Mouse (Mus musculus): ENCODE results near the gene Ube2n.

DNA sequence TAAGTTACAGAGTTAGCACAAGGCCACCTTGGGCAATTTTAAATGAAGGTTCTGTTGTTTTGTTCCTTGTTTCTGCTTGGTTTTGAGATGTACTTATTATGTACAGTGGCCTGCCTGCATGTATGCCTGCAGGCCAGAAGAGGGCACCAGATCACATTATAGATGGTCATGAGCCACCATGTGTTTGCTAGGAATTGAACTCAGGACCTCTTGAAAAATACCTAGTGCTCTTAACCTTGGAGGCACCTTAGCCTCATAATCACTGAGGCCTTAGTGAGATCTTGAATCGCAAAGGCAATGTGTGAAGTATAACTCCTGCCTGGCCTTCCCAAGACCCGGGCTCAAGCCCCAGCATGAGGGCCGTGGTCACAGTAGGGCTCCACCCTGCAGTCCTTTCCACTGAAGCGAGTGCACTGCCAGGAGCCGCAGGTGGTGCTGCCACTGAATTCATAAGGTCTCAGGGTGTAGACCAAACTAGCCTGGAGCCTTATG lies 42.4 kb downstream of the Ube2n start:
- TF ChIP-seq MYC (IDR thresholded peaks at IDR 0.05; ENCODE audit: low read depth, low read length) (peak; percentile 67; the same call in 1 of the 2 replicates), CHD2 (IDR thresholded peaks at IDR 0.05; ENCODE audit: low read length) (no peak), ETS1 (IDR thresholded peaks at IDR 0.05; ENCODE audit: low read depth, low read length) (no peak), ELF1 (IDR thresholded peaks at IDR 0.05; ENCODE audit: low read depth, low read length) (no peak)

Data from MEL (cell line).